Mouse (Mus musculus) layer of hippocampus, postnatal 10 days (tissue): ENCODE results near the gene Gm49661. TPM values are rescaled to one million over a fixed set of nuclear protein-coding genes. Genes with fewer than 3 reads are reported as not detected.

Experiments
- DNase-seq, 2 experiments: peaks; one replicate each; pipeline ENCODE4 v3.0.0; 2021; ENCODE audit warnings: low spot score in 2 of 2
- long read RNA-seq: library from polyadenylated mRNA; stranded (forward); transcript quantifications from one replicate; pipeline ENCODE4 v2.0.0, GENCODE M21; 2023
- total RNA-seq, 2 experiments: library from RNA; stranded (reverse); gene quantifications; 2 replicates each; pipeline ENCODE4 v1.2.3; 2021

Gene Gm49661
- not detected for total RNA-seq
- long read RNA-seq = 0 reads

DNA sequence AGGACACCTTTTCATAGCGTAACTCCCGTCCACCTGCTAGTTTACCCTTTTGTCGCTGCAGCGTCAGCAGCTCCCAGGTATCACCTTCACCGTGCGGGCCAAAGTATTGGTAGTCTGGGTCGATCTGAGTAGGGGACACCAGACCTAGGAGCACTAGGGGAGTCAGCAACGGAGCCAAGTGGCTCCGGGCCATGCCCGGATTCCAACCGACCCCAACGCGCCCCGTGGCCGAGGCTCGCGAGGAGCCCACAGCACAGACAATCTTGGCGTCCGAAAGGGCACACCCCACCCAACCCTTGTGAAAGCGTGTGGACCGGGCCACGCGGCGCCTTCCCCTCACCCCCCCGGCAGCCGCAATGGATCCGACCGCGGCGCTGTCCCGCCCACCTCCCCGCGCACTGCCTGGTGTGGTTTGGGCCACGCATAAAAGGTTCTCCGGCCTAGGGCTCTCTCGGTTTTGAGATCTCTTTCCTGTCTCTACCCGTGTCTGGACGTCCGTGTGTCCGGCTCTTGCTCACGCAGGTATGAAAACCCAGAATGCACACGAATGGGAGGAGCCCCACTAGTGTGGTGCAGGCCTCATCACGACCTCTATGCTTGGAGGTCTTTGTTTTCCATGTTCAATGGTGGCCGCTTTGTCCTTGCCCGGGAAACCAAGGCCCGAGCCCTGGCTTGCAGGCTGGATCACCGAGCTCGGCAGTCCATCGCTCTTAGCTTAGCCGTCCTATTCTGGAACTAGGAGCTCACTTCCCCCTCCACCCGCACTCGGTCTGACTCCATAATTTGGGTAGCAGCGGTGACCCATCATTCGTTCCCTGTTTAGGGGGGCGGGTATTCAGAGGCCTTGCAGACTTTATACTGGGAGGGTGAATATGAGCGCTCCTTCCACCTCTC lies at the start of gene Gm49661, which contains the start of the genes Prdx2 and Rnaseh2a:
Gene Gm49661, minus strand, starts transcription at position 193 of the 894 bp plus-strand sequence.
Gene Prdx2, plus strand, starts transcription at position 347 of the 894 bp plus-strand sequence.
Gene Rnaseh2a, minus strand, starts transcription at position 527 of the 894 bp plus-strand sequence.
- peak; percentile 69 to 80 for DNase-seq

DNA sequence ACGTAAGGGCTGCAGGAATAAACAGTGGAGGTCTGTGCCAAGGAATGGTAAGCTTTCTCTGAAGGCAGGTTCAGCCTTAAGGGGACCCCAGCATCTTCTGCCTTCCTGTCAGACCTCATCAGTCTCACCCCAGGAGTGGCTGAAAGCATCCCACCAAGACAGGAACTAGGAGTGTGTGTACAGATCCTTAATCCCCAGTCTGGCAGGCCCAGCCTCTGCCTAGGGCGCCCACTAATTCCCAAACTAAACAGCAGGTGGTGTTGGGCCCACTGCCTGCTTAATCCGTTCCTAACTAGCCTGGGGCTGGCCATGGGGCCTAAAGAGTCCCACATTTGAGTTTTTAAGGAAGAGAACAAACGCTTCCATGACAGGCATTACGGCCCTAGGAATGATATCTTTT lies 48.0 kb upstream of the Gm49661 start:
- DNase-seq = no peak

DNA sequence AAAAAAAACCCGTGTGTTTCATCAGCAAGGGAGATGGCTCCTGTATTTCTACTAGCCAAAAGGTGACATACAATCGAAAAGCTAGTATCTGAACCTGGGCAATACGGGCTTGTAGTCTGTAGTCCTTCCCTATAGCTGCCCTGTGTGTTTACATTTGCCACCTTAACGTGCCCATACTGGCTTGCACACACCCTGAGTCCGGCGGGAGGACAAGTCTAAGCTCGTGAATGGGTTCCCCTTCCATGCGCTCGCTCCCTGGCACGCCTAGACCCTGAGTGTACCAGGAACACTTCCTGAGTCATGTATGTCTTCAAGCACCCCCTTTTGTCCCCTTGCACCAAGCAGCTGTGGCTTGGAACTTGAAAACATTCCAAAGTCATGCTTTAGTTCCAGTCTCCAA lies 47.5 kb upstream of the Gm49661 start:
- DNase-seq = no peak

DNA sequence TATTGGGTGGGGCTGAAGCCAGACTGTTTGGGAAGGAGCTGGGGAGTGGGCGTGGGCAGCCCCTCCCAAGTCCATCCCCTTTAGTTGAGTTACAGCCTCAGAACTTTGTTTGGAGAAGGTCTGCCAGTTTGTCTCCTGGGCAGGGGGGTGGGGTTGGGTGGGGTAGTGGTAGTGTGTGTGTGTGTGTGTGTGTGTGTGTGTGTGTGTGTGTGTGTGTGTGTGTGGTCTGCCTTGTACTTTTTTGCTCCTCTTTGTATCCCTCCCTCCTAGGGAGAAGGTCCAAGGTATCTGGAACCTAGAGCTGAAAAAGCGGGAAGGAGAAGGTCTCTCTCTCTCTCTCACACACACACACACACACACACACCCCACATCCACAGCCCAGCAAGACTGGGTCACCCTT lies 45.2 kb upstream of the Gm49661 start, which contains the start of gene Best2:
Gene Best2, minus strand, starts transcription at position 101 of the 400 bp plus-strand sequence.
- no peak for DNase-seq

- peak; percentile 74 for DNase-seq
These were observed 44.1 kb upstream of the Gm49661 start for GRCm38 (mm10) chr8:85013230-85013840.

- no peak for DNase-seq
These were observed 42.0 kb upstream of the Gm49661 start for GRCm38 (mm10) chr8:85011242-85011641.

GRCm38 (mm10) chr8:85007686-85008085 lies 38.5 kb upstream of the Gm49661 start:
- DNase-seq = no peak

DNA sequence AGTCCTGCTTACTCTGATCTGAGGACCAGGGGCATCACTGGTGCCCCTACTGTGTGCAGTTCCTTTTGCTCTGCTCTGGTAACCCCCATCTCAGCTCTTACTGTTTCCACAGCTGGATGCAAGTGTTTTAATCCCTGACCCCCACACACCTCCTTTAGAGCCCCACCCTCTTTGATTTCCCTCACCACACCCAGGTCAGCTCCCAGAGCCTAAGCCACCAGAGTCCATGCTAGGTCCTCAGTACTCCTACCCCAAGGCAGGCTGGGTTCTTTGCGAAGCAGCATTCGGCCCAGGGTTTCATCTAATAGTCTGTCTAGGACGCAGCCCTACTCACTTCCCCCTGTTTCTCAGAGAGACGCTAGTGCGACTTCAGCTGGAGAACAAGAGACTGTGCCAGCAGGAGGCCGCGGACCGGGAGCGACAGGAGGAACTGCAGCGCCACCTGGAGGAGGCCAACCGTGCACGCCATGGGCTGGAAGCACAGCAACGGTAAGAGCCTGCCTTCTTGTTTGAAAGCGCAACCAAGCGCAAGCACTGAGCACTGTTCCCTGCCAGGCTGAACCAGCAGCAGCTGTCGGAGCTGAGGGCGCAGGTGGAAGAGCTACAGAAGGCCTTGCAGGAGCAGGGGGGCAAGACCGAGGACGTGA lies 28.5 kb upstream of the Gm49661 start:
- peak; percentile 93 to 94 for DNase-seq

DNA sequence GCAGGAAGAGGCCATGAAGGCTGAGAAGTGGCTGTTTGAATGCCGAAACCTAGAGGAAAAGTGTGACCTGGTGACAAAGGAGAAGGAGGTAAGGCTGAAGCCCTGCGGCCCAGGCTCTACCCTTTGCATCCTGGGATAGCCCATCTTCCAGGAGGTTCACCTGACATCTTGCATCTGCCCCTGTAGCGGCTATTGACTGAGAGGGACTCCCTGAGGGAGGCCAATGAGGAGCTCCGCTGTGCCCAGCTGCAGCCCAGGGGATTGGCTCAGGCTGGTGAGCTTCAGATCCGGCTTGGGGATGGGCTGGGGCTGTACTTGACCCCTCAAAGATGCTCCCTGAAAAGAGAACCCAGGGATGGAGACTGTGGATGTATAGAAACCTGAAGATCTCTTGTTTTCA lies 27.7 kb upstream of the Gm49661 start:
- DNase-seq = no peak

DNA sequence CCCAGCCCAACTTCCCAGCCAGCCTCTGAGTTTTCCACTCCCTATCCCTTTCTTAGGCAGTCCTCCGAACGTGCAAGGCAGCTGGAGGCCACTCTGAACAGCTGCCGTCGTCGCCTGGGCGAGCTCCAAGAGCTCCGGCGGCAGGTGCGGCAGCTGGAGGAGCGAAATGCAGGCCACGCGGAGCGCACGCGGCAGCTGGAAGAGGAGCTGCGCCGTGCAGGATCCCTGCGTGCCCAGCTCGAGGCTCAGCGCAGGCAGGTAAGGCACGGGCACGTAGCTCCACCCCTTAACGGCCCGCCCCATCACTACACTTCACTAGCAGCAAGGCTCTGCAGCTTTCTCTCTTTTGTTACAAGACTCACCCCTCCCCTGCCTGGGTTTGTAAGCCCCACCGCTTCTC lies 26.4 kb upstream of the Gm49661 start:
- DNase-seq = no peak

GRCm38 (mm10) chr8:84994375-84994774 lies 25.1 kb upstream of the Gm49661 start:
- DNase-seq = no peak

DNA sequence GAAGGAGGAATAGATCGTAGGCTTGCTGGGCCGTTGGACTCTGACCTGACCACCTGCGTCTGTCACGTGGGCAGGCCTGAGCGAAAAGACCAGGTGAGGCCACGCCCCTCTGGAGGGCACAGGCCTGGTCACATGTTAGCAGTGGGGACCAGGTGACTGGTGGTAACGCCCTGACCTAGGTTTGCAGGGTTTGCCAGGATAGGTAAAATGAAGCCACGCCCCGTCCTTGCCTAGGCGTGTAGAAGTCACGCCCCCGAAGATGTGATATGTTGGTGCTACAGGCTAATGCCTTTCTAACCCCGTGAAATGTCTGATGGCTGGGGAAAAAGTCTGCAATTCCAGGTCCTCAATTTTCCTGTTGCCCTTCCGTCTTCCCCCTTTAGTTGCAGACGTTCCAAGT lies 21.6 kb upstream of the Gm49661 start:
- no peak for DNase-seq

- DNase-seq = peak; percentile 97 to 98
These were observed 21.1 kb upstream of the Gm49661 start, which contains the start of gene Hook2 for GRCm38 (mm10) chr8:84990349-84990748. Hook2 (plus strand) TSS chr8:84990603.

DNA sequence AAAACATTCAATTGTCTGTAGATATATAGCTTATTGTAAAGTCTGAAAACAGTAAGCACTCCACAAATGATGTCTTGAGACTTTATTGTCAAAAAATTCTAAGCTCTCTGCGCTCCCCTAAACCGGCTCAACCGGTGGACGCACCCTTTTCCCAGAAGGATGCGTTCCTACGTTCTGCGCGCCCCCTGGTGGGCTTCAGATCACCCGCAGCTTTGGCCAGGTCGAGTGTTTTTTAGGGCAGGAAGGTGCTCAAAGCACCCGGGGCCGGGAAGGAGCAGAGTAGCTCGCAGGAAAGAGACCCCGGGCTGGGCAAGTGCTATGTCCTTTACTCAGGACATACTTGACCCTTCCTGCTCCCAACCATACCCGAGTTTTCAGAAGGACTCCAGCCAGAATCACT lies 20.6 kb upstream of the Gm49661 start:
- DNase-seq = peak; percentile 92 to 95

- no peak for DNase-seq
These were observed 20.1 kb upstream of the Gm49661 start for GRCm38 (mm10) chr8:84989311-84989731.

- DNase-seq = no peak
These were observed 18.7 kb upstream of the Gm49661 start for GRCm38 (mm10) chr8:84987903-84988302.

DNA sequence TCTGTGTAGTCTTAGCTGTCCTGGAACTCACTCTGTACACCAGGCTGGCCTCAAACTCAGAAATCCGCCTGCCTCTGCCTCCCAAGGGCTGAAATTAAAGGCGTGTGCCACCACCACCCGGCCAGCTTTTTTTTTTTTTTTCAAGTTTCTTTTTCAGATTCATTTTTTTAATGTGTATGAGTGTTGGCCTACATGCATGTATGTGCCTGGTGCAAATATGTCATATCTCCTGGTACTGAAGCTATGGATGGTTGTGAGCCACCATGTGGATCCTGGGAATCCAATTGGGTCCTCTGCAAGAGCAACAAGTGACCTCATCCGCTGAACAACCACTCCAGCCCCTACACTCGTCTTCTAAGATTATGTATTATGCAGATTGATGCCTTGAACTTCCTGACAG lies 18.2 kb upstream of the Gm49661 start:
- DNase-seq = no peak

- no peak for DNase-seq
These were observed 17.2 kb upstream of the Gm49661 start for GRCm38 (mm10) chr8:84986379-84986945.

DNA sequence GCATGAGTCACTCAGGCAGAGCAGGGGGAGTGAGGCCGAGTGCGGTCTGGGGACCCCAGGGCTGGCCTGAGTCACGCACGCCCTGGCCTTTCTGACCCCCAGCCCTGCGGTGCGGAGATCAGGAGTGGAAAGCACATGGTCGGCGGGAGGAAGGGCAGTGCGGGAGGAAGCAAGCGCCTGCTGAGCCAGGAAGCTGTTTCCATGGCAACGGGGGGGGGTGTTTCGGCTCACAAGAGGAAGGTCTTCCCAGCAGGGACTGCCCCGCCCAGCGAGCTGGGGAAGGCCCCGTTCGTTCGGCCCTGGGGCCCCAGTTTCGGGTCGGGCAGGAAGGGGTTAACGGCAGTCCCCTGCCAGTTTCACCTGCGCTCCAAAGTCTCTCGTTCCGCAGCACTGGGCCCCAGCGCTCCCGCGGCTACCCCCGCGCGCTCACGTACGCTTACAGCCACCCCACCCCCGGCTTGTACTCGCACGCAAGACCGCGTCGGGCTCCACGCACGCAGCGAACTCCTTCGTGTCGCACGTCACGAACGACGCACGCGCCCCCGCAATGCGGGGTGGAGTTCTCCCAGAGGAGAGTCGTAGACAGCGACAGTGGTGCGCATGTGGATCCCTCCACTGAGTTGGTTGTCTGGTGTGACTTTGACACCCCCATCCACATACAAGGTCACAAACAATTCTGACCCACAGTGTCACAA lies 16.6 kb upstream of the Gm49661 start:
- peak; percentile 84 to 88 for DNase-seq

GRCm38 (mm10) chr8:84985049-84985683 lies 15.9 kb upstream of the Gm49661 start:
- DNase-seq = no peak
